Mouse (Mus musculus) mature B cell (primary cell): Measurements from ENCODE around the gene Lrp1.

ENCODE experiments used
- in situ Hi-C: fragments of 300-500 bp; cut with MboI; formaldehyde crosslinking; loops from 2 replicates; pipeline ENCODE4 v1.14.3; 2019

Gene Lrp1

DNA sequence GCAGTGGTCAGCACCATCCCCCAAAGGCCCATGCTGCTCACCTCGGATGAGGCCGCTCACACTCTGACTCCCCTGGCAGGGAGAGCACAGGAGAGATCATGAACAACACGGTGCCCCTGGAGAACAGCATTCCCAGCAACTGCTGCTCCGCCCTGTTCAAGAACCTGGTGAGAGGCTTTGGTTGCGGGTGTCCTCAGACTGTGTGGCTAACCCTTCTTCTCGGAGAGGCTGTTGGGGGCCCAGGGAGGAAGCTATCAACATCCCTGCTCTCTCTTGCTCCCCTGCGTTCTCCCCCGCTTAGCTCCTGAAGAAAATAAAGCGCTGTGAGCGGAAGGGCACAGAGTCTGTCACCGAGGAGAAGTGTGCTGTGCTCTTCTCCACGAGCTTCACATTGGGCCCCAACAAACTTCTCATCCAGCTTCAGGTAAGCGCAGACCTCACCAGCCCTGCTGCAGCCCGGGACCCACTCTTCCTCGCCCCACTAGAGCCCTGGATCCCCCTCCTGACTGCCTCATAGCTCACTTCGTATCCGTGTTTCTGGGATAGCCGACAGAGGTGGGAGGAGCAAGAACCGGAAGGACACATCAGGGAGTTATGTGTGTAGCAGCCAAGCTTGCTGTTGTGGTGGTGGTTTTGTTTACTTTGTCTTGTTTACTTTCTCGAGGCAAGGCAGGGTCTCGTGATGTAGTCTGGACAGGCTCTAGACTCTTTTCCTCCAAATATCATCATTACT lies 32.1 kb upstream of the Lrp1 start:
- in situ Hi-C loops: no loop called here

DNA sequence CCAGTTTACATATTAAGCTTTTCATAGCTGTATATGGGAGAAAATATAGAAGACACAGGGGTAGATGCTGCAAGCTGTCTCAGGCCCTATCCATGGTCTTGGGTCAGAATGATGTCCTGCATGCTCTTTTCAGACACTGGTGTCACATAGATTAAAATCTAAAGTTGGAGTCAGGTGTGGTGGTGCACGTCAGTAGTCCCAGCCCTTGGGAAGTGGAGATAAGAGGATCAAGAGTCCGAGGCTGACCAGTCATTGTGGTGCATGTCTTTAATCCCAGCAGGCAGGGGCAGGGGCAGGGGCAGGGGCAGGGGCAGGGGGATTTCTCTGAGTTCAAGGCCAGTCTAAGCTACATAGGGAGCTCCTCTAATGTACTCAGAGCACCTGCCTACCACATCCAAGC lies 24.8 kb upstream of the Lrp1 start:
- in situ Hi-C loops: loop anchor here (10.0 to 25.0 kb wide), 2 partner anchors 89 to 292 kb away; partner anchors contain the start of gene Zbtb39

DNA sequence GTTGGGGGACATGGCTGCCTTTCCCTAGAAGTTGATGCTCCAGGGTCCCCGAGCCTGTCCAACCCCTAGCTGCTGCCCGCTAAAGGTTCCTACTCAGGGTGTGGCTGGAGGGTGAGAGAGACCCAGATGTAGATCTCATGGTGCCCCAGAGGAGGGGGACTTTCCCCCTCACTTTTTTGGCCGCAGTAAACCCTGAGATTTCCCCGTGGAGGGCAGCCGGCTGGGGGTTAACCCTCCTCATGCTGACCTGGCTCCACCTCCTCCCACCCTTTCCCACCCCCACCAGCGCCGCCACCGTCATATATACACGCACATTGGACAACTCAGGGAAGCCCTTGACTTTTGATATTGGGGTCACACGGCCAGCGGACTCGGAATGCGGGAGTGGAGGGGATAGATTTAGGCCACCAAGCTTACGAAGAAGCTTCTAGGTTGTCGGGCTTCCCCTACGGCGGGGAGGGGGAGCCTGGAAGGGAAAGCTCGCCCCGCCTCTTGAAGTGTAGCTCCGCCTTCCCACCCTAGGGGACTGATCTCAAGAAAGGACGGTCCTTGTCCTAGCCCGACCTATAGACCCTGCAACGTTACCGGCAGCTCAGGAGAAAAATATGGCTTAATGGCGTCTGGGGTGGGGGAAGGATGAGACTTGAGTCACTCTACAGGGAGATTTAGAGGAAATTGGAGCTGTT lies 22.7 kb upstream of the Lrp1 start:
- in situ Hi-C loops: loop anchor here (5.0 to 25.0 kb wide), 3 partner anchors 34 to 294 kb away; partner anchors contain the start of gene Zbtb39

DNA sequence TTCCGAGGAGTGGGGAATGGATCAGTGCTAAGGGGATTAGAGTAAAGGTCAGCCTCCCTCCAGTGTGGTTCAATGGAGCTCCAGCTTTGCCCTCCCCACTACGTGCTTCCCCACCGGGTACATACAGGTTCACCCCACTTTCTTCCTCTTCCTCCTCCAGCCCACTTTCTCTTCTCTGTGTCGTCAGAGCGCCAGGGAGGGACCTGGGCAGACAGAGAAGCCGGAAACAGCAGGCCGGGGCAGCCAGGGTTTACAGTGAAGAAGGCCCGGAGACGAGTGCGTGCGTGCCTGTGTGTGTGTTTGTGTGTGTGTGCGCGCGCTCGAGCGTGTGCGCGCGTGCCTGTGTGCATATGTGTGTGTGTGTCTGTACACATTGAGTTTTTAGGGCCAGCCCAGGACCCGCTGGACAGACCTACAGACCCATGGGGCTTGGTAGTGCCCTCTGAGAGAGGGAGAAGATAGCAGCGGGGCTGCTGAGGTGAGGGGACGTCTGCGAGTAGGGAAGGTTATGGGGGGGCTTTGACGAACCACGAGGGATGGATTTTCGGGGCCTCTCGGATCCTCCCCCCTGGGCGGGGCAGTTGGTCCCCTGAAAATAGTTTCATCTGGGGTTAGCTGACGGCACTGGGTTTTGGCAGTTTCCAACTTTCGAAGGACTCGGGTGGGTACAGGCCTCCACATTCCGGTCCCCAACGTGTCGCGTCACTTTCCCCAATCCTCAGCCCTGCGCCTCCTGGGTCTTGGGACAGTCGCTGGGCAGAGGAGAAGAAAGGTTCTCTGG lies 22.0 kb upstream of the Lrp1 start, which contains the start of gene Stat6:
Gene Stat6 (plus strand): TSS at position 215 of the 781 bp plus-strand sequence.
- in situ Hi-C loops: loop anchor here (5.0 to 25.0 kb wide), 3 partner anchors 34 to 294 kb away; partner anchors contain the start of gene Zbtb39

DNA sequence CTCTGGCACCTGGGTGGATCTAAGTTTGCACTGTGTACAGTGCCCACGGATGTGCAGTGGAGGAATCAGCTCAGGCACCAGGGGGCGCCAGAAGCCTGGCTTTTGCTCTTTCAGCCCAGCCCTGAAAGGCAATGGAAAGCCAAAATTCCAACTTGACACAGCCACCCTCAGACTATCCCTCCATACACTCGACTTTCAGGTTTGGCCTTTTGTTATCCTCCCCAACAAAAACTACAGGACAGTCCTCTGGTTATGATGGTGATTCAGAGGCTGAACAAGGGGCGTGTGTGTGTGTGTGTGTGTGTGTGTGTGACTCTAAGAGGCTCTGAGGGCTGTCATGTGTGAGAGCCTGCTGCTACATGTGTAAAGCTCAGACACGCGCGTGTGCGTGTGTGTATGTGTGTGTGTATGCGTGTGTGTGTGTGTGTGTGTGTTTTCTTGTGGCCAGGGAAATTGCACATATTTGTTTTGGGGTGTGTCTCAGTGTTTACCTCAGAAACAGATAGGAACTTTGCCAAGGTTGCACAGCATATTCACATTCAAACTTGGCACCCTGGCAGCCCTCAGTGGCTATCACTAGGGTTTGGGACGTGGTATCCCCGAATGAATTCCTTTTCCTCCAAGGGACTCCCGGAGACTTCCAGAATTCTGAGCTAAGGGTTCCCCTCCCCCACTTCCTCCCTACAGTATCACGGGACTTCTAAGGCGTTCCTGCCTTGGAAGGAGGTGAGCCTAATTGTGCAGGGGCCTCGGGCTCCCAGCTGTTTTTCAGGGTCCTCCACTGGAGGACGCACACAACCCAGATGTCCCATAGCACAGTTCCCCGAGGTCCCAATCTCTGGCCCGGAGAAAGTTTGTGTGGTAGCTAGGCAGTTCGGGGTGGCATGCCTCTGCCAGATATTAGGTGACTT lies 21.2 kb upstream of the Lrp1 start:
- in situ Hi-C loops: loop anchor here (5.0 to 25.0 kb wide), 3 partner anchors 35 to 295 kb away; partner anchors contain the start of gene Zbtb39

DNA sequence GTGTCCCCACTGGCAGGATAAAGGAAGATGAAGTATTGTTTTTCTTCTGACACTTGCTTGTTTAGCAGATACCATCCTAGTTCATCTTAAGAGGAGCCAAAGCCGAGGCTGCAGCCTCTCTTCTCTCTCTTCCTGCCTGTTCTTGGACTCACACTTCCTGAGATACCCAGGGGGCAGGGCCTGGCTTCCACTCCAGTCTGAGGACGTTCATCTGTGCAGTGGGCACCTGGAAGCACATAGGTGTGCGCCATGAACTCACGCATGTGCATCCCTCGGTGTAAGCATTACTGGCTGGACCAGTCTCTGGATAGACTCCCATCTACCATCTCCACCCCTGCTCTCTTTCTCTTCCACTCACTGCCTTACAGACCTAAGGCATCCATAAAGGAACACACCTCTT lies 19.5 kb upstream of the Lrp1 start:
- in situ Hi-C loops: loop anchor here (5.0 to 25.0 kb wide), 3 partner anchors 37 to 297 kb away; partner anchors contain the start of gene Zbtb39

DNA sequence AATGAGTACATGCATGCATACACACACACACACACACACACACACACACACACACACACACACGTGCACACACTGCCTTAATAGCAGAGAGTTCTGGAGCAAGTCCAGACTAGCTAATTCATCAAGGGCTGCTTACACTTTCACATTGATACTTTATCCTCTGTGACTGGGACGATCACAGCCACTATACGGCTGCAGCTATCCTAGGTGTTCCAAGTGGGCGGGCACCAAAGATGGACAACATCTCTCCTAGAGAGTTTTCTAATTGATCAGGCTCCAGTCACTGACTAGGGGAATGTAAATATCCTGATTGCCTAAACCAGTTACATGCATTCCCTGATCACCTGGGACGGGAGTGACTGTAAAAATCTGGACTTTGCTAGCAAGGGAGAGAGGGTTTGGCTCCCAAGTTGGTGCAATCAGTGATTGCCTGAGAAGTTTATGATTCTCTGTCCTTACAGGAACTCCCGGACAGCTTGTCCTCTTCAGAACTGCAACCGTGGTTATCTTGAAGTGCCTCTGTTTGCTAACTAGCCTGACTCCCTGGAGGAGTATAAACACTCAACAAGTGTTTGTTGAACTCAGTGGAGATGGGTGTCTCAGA lies 11.8 kb upstream of the Lrp1 start:
- in situ Hi-C loops: loop anchor here (25.0 kb wide), 1 partner anchor 305 kb away; no protein-coding TSS in a partner anchor

DNA sequence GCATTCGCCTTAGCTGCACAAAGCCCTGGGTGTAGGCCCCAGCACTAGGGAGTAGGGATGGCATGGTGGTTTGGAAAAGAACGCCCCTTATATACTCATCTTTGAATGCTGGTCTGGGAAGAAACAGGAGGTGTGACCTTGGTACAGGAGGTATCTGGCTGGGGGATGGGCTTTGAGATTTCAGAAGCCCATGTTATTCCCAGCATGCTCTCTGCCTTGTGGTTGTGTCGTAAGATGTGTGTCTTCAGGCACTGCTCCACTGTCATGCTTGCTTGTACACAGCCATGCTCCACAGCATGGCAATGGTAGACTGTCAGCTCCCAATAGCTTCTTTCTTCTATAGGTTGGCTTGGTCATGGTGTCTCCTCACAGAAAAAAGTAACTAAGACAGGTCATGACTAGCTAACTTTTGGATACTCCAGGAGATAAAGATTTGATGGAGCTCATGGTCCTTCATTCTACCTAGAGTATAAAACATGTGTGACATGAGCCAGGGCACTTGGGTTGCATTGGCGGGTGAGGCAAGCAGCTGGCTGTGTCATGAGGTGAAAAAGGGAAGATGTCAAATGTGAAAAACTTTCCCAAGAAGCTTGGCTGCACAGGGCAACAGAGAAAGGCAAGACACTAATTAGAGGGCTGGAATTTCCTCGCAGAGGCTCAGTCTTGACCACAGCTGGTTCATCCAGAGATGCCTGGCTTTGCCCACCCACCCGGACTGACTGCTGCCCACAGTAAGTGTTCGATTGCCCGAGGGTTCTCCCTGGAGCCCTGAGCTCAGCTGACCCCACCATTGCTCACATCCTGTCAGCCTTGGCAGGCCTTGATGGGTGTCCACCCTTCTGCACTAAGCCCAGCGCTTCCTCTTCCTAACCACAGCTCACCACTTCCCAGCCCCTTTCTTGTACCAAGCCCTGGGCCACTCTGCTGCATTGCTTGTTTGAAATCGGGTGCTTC lies 10.6 kb upstream of the Lrp1 start:
- in situ Hi-C loops: loop anchor here (25.0 kb wide), 1 partner anchor 306 kb away; no protein-coding TSS in a partner anchor

DNA sequence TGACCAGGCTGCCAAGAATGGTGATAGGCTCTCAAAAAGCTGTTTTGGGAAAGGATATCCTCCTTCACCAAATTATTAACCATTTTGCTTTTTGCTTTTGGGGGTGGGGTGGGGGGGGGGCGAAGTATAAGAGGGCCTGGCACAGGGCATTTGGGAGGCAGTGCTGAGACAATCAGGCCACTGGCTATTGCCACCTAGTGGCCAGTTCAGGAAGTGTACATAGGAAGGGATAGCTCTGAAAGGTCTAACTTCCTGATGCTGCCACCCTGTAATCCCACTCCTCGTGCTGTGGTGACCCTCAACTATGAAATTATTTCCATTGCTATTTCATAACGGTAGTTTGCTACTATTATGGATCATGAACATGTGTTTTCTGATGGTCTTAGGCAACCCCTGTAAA lies 5.5 kb upstream of the Lrp1 start:
- in situ Hi-C loops: loop anchor here (25.0 kb wide), 1 partner anchor 311 kb away; no protein-coding TSS in a partner anchor

DNA sequence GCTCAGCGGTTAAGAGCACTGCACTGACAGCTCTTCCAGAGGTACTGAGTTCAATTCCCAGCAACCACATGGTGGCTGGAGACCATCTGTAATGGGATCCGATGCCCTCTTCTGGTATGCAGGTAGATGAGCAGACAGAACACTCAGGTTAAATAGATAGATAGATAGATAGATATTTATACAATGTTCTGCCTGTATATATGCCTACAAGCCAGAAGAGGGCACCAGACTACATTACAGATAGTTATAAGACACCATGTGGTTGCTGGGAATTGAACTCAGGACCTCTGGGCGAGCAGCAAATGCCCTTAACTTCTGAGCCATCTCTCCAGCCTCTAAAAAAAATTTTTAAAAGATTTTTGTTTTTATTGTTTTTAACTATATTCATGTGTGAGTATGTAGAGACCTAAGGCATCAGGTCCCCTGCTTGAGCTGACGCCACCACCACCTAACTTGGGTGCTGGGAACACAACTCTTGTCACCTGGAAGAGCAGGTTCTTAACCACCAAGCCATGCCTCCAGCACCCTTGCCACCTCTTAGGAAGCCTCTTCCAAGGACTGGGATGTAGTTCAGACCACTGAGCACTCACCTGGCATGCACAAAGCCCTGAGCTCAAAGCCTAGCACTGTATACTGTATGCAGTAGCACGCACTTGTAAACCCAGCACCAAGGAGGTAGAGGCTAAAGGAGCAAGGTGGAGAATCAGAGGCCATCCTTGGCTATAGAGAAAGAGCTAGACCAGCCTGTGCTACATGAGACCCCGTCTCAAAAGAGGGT lies 2.7 kb upstream of the Lrp1 start:
- in situ Hi-C loops: no loop called here

DNA sequence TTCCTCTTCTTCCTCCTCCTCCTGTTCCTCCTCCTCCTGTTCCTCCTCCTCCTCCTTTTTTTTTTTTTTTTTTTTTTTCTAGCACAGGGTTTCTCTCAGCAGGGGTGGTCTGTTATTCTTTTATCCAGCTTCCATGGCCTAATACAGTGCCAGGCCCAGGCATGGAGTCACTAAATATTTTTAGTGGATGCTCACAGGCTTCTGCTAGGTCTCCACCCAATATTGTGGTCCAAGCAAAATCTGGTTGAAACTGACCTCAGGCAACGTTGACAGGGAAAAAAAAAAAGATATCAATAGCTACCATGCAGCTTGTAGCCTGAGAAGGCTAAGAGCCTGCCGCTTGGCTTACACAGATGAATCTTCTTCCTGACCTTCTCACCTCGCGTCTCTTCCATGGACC lies 1.7 kb upstream of the Lrp1 start:
- in situ Hi-C loops: no loop called here

DNA sequence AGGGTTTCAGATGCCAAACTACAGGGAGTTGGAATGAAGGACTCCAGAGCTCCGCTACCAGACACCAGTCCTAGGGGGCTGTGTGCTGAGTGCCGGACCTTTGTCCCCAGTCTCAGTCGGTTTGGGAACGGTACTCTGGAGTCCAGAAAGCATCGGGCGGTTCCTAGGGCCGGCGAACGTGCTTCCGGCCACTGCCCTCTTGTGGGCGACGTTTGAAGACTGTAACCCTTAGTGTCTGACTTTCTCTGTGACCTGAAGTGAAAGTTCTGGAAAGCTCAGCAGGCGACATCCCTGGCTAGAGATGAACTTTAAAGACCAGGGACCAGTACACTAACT lies 1.1 kb upstream of the Lrp1 start:
- in situ Hi-C loops: no loop called here

DNA sequence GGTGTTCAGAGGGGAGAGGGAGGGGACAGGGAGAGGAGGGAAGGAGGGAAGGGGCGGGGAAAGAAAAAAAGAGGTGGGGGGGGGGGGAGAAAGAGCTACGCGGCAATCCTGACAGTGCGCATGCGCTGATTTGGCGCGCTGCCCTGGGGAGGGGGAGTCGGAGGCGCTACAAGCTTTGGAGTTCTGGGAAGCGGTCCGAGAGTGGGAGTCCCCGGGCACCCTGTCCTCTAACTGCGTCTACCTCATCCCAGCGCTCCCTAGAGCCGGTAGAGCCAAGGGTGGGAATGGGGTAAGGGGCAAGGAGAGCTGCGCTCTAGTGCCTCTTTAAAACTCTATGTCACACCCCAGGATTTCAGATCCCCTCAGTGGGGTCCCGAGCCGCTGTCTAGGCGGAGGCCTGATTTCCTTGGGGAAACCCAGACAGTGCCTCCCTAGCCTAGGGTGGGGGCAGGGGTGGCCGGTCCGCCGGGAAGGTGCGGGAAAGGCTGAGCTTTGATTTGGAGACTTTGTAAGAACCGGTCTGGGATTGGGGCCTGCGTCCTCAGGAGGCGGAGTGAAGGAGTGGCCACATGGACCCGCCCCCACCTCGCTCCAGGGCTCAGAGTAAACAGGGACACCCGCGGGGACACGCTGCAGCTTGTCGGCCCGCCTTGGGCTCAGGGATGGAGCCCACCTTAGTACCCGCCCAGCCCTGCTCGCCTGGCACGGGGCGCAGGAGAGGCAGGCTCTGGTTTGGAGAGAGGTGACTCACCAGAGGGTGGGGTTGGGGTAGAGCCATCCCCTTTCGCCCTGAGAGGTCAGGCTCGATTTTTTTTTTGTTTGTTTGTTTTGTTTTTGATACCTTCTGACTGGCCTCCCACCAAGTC lies 476 bp upstream of the Lrp1 start:
- in situ Hi-C loops: no loop called here

DNA sequence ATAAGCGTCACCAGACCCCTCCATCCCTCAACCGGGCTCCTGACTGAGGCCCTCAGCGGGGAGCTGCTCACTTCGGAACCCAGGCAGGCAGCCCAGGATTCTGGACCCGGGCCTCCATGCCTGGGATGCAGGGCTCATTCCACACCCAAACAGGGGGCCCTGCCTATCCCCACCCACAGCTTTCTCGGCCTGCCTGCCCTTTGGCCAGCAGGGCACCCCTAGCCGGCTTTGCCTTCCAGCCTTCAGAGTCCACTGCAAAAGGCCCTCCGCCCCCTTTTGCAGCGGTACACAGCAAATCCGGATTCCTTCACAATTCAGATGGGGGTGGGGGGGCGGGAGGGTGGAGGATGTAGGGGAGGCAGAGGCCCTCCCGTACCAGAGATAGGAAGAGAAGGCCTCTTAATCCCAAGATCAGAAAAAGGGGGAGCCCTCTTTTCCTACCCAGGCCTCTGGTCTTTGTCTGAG lies 975 bp downstream of the Lrp1 start:
- in situ Hi-C loops: no loop called here

DNA sequence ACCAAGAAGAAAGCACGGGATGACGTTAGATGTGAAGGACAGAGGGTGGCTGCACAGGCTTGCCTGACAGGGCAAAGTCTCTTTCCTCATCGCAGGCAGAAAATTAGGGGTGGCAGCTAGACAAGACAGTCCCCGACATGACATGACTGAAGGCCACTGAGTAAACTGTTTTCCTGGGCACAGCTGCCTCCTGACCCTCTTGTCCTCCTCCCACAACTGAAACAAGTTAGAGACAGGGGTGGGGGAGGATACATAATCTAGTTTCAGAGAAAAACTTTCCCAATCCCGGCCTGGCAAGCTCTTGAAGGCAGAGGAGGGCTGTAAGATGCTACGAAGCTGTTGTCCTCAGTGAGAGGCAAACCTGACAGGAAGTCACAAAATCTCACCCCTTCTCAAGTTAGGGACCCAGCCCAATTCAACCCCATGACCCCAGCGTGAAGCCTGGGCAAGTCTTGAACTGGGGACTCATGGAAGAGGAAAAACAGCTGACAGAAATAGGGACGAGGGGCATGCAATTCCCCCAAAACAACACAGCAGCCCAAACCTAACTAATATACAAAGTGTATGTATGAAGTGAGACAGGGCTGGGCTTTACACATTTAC lies 1.7 kb downstream of the Lrp1 start:
- in situ Hi-C loops: no loop called here

DNA sequence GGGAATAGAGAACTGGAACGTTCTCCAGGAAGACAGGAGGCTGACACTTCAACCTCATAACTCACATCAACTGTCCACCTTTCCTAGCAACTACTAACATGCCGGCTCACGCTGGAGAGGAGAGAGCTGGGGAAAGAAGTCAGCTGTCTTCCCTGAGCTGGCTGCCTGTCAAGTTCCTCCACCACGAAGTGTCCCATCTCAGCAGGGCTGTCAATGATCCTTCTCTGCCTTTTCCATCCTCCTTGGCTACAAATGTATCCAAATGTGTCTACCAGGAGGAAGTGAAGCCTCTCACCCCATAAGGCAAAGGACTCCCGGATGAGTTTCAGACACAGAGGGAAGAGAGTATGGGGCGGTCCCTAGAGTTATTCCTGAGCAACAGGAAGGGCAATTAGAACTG lies 2.8 kb downstream of the Lrp1 start:
- in situ Hi-C loops: no loop called here

DNA sequence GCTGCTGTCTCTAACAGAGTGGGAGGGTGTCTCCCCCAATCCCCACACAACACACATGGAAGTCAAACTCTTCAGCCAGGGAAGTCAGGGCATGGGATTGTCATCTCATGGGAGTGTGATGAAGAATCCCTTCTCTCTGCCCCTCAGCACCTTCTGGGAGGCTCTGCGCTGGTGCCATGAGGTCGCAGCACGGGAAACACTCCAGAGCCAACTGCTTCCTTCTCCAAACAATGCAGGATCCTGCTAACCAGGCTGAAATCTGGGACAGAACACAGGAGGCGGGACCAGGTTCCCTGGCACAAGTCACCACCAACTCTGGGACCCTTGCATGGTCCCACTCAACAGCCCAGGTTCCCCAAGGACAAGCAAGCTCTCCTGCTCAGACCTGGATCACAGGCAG lies 3.7 kb downstream of the Lrp1 start:
- in situ Hi-C loops: no loop called here
